Mouse (Mus musculus): ENCODE data around the gene Gm28048.

Gm28048 gene

GRCm38 (mm10) chr11:22864305-22865060 lies 117.4 kb downstream of the Gm28048 start:
- intact Hi-C loops (cut with DNase I), result loop anchor here (5.0 kb wide), 1 partner anchor 93 kb away; no protein-coding TSS in a partner anchor

DNA sequence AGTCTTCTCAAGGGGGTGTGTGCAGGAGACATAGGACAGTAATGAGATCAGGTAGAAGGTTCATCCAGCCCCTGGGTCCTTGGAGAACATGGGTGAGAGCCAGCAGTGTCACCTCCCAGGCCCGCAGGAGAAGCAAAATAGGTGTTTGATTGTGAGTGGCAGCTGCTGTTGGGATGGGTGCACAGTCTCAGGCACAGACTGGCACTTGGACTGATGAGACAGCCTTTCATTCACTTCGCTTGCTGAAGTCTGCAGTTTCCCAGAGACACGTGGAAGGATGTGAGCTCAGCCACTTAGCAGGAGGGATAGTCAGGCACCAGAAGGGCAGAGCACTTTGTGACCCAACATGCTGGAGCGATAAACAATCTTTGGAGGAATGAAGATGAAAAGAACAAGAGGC lies 118.3 kb downstream of the Gm28048 start:
- intact Hi-C loops (cut with DNase I), result loop anchor here (5.0 kb wide), 1 partner anchor 94 kb away; no protein-coding TSS in a partner anchor

DNA sequence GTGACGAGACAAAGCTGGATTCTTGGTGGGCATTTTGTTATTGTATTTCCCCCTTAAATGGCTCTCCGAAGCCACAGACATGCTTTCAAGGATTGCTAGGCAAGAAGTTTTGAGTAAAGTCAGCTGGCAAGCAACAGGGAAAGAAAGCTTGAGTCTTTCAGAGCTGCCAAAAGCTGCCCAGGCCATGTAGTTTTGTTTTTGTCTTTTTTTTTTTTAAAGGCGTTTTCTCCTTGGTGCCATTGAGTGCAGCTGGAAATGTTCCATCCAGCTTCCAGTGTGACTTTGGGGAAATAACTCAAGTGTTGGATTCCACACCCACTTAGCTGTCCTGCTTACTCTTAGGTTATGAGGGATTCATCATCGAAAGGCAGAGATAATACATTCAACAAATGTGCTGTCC lies 120.6 kb downstream of the Gm28048 start:
- intact Hi-C loops (cut with DNase I), result loop anchor here (5.0 kb wide), 1 partner anchor 96 kb away; no protein-coding TSS in a partner anchor

DNA sequence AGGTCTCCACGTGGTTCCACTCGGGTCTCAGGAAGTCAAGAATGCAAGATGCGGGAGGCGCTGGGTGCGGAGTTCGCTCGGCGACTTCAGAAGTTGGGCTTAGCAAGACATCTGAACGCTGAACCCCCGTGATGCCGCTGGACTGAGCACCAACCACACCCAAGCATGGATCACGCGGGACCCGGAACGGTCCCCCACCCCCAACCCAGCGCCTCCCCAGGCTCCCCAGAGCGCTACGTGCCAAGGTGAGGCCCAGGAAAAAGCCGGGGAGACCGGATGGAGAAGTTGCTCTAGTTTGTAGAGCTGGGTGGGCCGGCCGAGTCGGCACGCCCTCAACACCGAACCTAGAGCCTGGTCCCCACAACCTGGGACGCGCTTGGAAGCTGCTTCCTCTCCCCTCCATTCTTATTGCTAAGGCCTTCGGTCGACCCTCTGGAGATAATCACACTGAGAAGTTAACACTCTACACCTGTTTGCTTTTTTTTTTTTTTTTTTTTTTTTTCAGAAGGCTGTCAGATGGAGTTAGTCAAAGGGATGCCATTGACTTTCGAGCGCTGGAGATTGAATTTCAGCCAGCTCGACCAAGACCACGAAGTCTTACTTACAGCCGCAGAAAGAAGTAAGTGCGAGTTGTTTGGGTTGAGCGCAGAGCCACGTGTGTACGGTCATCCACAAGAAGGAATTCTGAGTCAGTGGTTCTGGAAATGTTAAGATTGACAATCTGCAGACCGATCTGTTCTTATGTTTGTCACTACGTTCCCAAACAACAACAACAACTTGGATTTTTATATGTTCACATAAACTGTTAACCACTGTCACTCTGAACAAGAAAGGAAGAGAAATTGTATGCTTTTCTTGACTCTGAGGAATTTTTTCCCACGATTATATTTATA lies 121.3 kb downstream of the Gm28048 start, which contains the start of gene B3gnt2:
B3gnt2 (minus strand) TSS at position 627 of the 893 bp plus-strand sequence.
- intact Hi-C loops (cut with DNase I), result loop anchor here (5.0 kb wide), 1 partner anchor 97 kb away; no protein-coding TSS in a partner anchor

DNA sequence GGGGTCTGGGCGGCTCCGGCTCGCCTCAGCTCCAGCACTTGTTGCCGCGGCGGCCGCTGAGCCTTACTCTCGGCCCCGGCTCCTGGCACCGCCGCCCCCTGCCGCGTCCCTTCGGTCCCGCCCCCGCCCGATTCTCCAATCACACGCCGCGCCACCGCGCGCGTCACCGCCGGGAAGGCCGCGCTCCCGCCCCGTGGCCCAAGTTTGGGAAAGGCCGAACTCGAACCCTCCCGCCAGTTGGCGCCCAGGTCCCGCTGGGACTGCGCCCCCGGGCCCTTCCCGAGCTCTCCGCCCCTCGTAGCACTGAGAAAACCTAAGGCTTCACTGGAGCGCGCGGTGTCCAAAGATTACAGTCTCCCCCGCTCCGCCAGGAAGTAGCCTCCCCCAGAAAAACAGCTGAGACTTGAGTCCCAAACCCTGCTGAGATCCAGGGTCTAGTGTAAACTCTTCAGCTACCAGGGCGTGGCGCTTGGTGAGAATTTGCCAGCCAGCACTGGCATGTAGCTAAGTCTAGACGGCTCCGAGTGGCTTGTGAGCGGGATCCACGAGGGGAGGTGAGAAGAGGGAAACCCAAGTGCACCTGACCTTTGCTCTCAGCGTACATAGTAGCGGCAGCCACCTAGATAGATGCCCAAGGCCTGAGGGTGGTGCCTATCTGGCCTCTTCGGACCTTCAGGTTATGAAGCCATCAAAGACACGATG lies 122.1 kb downstream of the Gm28048 start:
- intact Hi-C loops (cut with DNase I), result loop anchor here (5.0 to 10.0 kb wide), 4 partner anchors 82 to 227 kb away; no protein-coding TSS in a partner anchor

DNA sequence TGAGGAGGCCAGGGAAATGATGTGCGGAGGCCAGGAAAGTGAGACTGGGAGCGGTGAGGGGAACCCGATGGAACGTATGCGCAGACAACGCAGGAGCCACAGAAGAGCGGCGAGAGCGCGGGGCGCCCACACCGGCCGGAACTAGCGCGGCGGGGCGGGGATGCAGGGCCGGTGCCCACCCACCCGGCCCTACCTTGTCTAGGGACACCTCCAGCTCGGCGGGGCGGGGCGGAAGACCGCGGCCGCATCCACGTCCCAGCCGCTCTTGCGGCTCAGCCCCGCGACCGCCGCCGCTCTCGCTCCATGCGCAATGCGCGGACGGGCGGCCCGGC lies 122.6 kb downstream of the Gm28048 start:
- intact Hi-C loops (cut with DNase I), result loop anchor here (5.0 to 10.0 kb wide), 3 partner anchors 82 to 227 kb away; no protein-coding TSS in a partner anchor

DNA sequence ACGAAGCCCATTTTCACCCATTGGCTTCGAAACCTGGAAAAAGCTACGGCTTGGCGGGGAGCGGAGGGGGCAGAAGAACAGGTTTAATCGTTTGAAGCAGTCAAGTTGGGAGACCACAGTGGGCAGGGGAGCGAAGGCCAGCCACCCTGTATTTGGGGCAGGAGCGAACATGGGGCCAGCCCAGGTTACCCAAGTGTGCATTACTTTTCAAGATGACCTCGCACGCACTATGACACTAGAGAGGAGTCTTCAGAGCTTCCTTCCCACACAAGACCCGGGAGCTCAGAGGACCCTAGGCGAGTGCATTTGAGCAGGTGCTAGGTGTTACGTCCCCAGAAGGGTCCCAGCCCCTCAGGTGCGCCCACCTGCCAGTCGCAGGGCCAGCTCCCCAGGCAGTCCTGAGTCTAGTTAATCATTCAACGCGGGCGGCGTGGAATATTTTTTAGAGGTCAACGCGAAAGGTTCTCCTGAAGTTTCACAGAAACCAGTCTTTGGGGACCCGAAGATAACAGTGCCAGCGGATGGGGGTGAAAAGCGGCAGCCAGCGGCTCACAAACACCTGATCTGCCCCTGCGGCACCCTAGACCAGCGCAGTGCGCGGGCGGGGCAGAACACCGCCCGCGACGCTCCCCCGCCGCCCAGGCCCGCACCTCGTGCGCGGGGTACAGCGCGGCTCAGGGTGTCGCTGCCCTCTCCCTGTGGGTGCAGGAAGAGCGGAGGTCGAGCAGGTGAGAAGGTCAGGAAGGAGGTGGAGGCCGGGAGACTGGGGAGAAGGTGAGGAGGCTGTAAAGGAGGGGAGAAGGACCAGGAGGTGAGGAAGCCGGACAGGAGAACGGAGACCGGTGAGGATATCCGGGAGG lies 123.2 kb downstream of the Gm28048 start:
- intact Hi-C loops (cut with DNase I), result loop anchor here (5.0 to 10.0 kb wide), 3 partner anchors 81 to 226 kb away; no protein-coding TSS in a partner anchor

DNA sequence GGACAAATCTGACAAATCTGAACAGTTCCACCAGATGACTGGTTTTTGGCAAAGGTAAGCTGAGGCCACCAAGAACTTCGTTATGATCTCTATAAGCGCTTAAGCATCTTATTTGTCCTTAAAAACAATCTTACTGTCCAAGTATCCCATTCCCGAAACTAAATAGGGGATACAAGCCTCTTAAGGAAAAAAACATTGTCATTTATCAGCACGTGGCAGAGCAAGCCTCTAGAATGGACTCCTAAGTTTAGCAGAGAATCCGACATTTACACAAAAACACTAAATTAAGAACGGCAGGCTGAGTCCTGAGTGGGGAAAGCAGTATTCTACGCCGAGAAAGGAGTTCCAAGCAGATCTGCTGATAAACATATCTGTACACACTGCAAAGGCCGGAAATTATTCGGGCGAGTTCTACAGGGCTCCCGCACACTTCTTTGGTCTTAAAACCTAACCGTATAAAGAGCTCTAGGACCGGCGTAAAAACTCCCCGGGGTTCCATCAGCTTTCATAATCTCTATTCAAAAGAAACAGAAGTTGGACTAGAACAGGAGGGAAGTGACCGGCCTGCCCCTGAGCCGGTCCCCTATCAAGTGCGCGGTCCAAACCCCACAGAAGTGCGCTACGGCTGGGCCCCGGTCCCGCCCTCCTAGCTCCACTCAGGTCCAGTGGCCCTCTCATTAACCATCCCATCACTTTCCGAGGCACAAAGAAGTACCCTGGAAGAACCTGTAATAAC lies 124.0 kb downstream of the Gm28048 start:
- intact Hi-C loops (cut with DNase I), result loop anchor here (5.0 to 10.0 kb wide), 3 partner anchors 81 to 226 kb away; no protein-coding TSS in a partner anchor

DNA sequence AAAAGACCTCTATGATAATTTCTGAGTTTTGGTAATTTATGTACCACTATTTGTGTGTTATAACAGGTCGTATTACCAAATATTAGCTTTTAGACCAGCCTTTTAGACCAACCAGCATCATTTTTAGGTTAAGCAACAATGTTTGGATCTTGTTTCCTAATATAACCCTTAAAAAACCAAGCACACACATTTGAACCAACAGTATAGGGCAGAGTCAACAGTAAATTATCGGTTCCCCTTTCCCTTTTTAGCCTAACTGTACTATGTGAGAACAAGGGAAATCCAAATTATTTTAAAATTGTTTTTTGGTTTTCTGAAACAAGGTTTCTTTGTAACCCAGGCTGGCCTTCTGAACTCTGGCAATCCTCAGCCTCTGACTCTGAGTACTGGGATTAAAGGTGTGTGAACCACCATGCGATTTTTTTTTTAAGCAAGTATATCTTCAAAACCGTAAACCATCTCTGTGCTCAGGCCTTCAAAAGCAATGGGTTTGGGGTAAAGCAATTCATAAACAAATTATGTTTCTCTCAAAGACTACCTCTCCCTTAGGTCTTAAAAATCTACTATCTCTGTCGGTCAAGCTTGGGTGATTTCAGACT lies 124.7 kb downstream of the Gm28048 start:
- intact Hi-C loops (cut with DNase I), result loop anchor here (5.0 to 10.0 kb wide), 3 partner anchors 80 to 225 kb away; no protein-coding TSS in a partner anchor

GRCm38 (mm10) chr11:22856371-22856965 lies 125.4 kb downstream of the Gm28048 start:
- intact Hi-C loops (cut with DNase I), result loop anchor here (5.0 to 10.0 kb wide), 3 partner anchors 79 to 224 kb away; no protein-coding TSS in a partner anchor

- intact Hi-C loops (cut with DNase I), result loop anchor here (10.0 kb wide), 1 partner anchor 140 kb away; no protein-coding TSS in a partner anchor
Observed at GRCm38 (mm10) chr11:22854571-22854970, 127.3 kb downstream of the Gm28048 start.

DNA sequence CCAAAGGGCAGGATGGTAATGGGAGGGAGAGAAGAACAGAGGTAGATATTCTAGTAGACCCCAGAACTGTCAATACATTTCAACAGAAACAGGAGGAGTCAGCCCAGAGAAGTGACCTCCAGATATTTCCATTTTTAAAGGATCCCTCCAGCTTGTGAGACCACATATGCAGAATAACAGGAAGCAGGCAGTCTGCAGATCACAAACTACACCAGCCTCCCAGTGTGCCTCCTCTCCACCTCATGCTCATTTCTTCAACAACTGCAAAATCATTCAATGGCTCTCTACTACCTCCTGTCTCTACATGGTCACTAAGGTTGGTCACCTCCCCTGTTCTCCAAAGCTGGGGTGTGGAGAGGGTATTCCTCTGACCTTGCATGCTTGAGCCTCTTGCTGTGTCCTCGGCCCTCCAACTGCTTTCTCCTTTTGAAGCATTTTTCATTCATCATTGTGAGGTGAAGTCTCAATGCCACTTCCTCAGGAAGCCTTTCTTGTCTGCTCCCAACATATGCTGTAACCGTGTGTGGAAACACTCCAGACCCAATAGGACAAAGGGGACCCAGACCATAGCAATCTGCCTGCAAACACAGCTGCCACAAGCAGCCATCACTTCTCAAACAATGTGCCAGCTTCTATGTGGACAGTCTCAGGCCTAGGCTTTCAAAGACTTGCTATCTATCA lies 128.3 kb downstream of the Gm28048 start:
- intact Hi-C loops (cut with DNase I), result loop anchor here (10.0 kb wide), 1 partner anchor 139 kb away; no protein-coding TSS in a partner anchor

- intact Hi-C loops (cut with DNase I), result loop anchor here (10.0 kb wide), 1 partner anchor 138 kb away; no protein-coding TSS in a partner anchor
Observed at GRCm38 (mm10) chr11:22852510-22852909, 129.4 kb downstream of the Gm28048 start.

DNA sequence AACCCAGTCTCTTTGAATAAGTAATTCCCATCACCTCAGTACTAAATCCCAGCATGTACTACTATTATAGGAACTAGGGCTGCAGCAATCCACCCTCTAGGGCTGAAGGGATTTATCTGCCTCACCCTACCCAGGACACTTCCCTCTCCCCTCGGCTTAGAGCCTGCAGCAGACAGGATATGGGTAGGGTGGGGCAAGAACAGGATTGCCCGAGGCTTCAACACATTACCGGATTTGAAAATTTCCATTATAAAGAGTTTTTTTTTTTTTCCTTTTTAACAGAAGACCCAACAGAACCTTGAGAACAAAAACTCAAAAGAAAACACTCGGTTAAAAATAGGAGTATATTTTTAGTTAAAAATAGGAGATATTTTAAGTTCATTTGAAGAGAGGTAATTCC lies 130.5 kb downstream of the Gm28048 start:
- intact Hi-C loops (cut with DNase I), result loop anchor here (10.0 kb wide), 1 partner anchor 137 kb away; no protein-coding TSS in a partner anchor

DNA sequence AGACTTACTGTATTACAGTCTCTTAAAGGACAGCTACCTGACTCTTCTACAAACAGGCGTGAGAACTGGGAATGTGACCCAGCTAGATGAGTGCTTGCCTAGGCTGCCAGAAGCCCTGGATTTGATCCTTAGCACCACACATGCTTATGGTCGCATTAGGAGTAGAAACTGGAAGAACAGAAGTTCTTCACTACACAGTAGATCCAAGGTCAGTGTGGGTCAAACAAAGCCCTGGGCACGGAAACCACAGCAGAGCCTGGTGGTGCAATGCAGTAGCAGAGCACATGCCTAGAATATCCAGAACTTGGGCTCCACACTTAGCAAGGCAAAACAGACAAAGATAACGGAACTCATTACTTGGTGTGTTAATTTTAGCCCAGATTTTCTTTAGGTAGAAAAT lies 131.8 kb downstream of the Gm28048 start:
- intact Hi-C loops (cut with DNase I), result loop anchor here (10.0 kb wide), 1 partner anchor 135 kb away; no protein-coding TSS in a partner anchor

DNA sequence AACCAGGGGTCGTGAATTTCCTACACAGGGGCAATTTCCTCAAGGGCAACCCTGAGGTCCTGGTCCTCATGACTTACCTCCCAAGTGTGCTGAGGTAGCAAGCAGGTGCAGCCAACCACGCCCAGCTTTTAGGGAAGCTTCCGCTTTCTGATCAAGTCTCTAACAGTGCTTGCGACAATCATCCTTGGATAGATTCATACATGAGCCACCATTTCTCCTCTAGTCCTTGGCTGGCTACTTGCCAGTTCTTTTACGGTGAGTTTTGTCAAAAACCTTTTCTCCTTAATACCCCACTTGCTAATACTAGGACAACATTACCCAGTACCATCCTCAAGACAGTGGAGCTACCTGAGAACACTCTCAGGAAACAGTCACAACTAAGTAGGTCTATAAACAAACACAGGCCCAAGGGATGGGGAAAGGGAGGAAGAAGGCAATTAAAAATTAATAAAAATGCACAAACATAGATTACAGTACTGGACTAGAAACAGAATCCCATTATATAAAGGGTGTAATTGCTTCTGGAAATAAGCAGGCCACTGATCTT lies 133.2 kb downstream of the Gm28048 start:
- intact Hi-C loops (cut with DNase I), result no loop called here
